Mouse (Mus musculus) stomach, postnatal 0 days (tissue): ENCODE measurements at regions not wholly inside any gene's neighbourhood (a gene's known extent, or its start where the extent isn't known, plus 50 kb on each side); places are given as distances from the start of the nearest gene placed in this dataset.

Source experiments
- CTCF ChIP-seq: IDR thresholded peaks from 2 replicates; pipeline ENCODE4 v1.5.1; 2016; ENCODE audit warnings: antibody characterized with exemption, low read depth, mild to moderate bottlenecking, moderate library complexity
- EP300 ChIP-seq: optimal IDR thresholded peaks from 2 replicates; pipeline ENCODE3; 2016; ENCODE audit warnings: antibody characterized with exemption

DNA sequence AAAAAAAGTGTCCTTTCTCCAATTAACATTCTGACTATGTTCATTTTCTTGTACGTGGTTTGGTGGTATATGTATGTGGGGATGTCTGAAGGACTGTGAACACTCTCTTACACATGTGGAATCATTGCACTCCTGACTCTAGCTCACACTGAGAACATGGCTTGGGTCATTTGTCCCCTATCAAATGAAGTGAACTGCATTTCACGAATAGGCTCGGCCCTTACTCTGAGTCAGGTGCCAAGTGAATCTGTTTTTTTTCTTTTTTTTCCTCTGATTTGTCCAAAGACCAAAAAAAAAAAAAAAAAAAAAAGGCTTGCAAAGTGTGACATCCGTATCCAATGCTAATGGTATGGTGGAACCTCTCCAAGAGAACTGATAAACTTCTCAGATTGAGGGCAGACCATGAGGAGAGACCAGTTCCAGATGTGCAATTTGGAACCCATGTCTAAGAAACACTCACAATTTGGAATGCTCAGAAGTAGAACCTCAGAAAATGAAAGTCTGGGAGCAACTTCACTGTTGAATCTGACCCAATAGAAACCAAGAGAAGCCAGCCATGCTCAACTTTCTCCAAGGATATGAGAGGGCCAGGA is 631.7 kb upstream of the Fam160b2 start:
- TF ChIP-seq EP300 (no peak), CTCF (no peak)
